Mouse (Mus musculus): ENCODE results near the gene Smyd4. TPM values are rescaled to one million over a fixed set of nuclear protein-coding genes. Genes with fewer than 3 reads are reported as not detected.

Gene Smyd4
- polyA plus RNA-seq, 1 experiment: 5.2 TPM

- DNase-seq: no peak
- TF ChIP-seq CTCF (IDR thresholded peaks at IDR 0.05; ENCODE audit: insufficient read depth, low read length) (no peak), POLR2A (IDR thresholded peaks at IDR 0.05; ENCODE audit: borderline replicate concordance, extremely low read depth, low read depth, low read length) (no peak)
- 87% methylated on average over 3 of the region's 3 CpGs for WGBS
- H3K4me1 ChIP-seq (ENCODE audit: control insufficient read depth, insufficient read depth, low read length): no peaks in the 10 kb centered on the region
- H3K4me3 ChIP-seq (replicated peaks; ENCODE audit: extremely low read depth, low read depth, low read length): no peak overlapping the region
These were observed 91.7 kb downstream of the Smyd4 start for GRCm38 (mm10) chr11:75439951-75440350.

- Histone ChIP-seq H3K4me3 (replicated peaks; ENCODE audit: extremely low read depth, low read depth, low read length) (no peak overlapping the region), H3K4me1 (ENCODE audit: control insufficient read depth, insufficient read depth, low read length) (no peaks in the 10 kb centered on the region)
- WGBS: 81% methylated on average over 7 of the region's 7 CpGs
- no peak for DNase-seq
- no peak for TF ChIP-seq CTCF (IDR thresholded peaks at IDR 0.05; ENCODE audit: insufficient read depth, low read length)
- TF ChIP-seq POLR2A (IDR thresholded peaks at IDR 0.05; ENCODE audit: borderline replicate concordance, extremely low read depth, low read depth, low read length): no peak
These were observed 92.8 kb downstream of the Smyd4 start for GRCm38 (mm10) chr11:75441034-75441433.

- DNase-seq: no peak
- no peaks in the 10 kb centered on the region for H3K4me1 ChIP-seq (ENCODE audit: control insufficient read depth, insufficient read depth, low read length)
- TF ChIP-seq POLR2A (IDR thresholded peaks at IDR 0.05; ENCODE audit: borderline replicate concordance, extremely low read depth, low read depth, low read length): no peak
- H3K4me3 ChIP-seq (replicated peaks; ENCODE audit: extremely low read depth, low read depth, low read length): no peak overlapping the region
- 77% methylated on average over 16 of the region's 16 CpGs for WGBS
These were observed 93.4 kb downstream of the Smyd4 start for GRCm38 (mm10) chr11:75441601-75442000.

DNA sequence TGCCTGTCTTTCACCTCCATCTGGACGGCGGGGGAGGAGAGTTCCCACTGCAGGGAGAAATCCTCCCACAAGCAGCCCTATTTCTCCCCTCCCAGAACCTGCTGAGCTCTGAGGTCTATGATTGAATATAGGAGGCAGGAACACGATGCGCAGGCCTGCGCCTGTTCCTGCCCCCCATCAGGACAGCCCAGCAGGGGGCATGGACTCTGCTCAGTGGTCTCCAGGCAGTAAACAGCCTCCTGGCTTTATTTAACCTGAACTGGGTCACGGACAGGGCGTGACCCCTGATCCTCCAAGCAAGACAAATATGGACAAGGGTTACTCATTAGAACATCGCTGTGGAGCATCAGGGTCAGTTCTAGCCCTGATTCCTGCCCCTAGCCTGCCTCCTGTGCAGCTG, 95.5 kb downstream of the Smyd4 start:
- WGBS: 78% methylated on average over 8 of the region's 8 CpGs

DNA sequence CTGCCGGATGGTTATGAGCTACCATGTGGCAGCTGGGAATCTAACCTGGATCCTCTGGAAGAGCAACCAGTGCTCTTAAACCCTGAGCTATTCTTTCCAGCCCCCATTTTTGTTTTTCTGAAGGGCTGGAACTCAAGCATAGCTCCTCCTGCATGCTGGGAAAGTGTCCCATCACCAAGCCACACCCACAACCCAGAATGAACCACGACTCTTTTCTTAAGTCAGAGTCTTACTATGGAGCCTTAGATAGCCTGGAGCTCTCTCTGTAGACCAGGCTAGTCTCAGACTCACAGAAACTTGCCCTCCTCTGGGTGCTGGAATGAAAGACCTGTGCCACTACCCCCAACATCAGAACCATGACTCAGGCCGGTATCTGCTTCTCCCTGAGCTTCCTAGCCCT, 100.3 kb downstream of the Smyd4 start:
- WGBS: 63% methylated on average over 3 of the region's 3 CpGs
- no peak for DNase-seq
- H3K4me1 ChIP-seq (ENCODE audit: control insufficient read depth, insufficient read depth, low read length): peaks cover 6% of the 10 kb centered on the region
- H3K4me3 ChIP-seq (replicated peaks; ENCODE audit: extremely low read depth, low read depth, low read length): no peak overlapping the region
- TF ChIP-seq POLR2A (IDR thresholded peaks at IDR 0.05; ENCODE audit: borderline replicate concordance, extremely low read depth, low read depth, low read length) (no peak), CTCF (IDR thresholded peaks at IDR 0.05; ENCODE audit: insufficient read depth, low read length) (no peak)

More for the DNA sequence above, 95.5 kb downstream of the Smyd4 start:
- TF ChIP-seq CTCF (IDR thresholded peaks at IDR 0.05; ENCODE audit: insufficient read depth, low read length): no peak
- no peak for TF ChIP-seq POLR2A (IDR thresholded peaks at IDR 0.05; ENCODE audit: borderline replicate concordance, extremely low read depth, low read depth, low read length)
- Histone ChIP-seq H3K4me1 (ENCODE audit: control insufficient read depth, insufficient read depth, low read length) (no peaks in the 10 kb centered on the region), H3K4me3 (replicated peaks; ENCODE audit: extremely low read depth, low read depth, low read length) (no peak overlapping the region)
- DNase-seq: no peak

DNA sequence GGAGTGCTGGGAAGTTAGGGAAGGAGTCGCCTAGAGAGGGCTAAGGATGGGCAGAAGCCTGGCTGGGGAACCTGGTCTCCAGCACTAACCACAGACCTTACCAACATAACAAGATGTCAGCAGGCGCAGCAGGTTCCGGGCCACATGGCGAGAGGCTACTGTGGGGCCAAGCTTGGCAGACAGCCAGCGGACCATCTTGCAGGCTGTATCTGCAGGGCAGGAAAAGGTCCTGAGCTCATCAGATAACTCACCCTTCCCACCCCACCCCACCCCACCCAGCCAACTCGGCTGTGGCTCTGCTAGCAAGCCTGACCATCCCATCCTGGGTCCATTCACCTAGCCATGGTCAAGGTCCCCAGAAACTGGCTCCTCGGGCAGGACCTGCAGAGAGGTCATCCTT, 101.5 kb downstream of the Smyd4 start:
- 68% methylated on average over 7 of the region's 7 CpGs for WGBS
- TF ChIP-seq CTCF (IDR thresholded peaks at IDR 0.05; ENCODE audit: insufficient read depth, low read length) (no peak), POLR2A (IDR thresholded peaks at IDR 0.05; ENCODE audit: borderline replicate concordance, extremely low read depth, low read depth, low read length) (no peak)
- Histone ChIP-seq H3K4me3 (replicated peaks; ENCODE audit: extremely low read depth, low read depth, low read length) (no peak overlapping the region), H3K4me1 (ENCODE audit: control insufficient read depth, insufficient read depth, low read length) (peaks cover 11% of the 10 kb centered on the region)
- no peak for DNase-seq

DNA sequence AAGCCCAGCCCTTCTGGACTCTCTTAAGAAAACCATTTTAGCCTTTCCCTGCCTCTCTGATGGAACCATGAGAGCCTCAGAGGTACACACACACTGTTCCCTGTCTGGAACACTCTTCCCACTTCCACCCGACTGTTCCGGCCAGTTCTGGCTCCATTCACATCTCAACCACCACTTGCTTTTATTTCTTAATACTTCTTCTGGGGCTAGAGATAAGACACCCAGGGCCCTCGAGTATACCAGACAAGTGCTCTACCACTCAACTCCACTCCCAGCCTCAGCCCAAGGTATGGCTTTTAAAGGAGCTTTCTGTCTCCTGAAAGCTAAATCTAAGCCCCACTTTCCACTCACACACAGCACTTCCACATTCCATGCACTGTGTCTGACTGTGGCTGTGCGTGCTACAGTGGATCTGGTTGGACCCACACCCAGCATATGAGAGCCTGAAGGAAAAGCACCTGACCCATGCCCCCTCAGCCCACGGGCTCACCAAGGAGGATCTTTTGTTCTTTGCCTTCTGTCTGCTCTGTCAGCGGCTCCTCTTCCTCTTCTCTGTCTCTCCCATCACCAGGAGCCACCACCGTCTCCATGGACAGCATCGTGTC, 102.2 kb downstream of the Smyd4 start:
- no peak for DNase-seq
- peaks cover 14% of the 10 kb centered on the region for H3K4me1 ChIP-seq (ENCODE audit: control insufficient read depth, insufficient read depth, low read length)
- WGBS: 70% methylated on average over 8 of the region's 8 CpGs
- TF ChIP-seq POLR2A (IDR thresholded peaks at IDR 0.05; ENCODE audit: borderline replicate concordance, extremely low read depth, low read depth, low read length) (no peak), CTCF (IDR thresholded peaks at IDR 0.05; ENCODE audit: insufficient read depth, low read length) (no peak)
- peak overlapping the region; percentile 8 for H3K4me3 ChIP-seq (replicated peaks; ENCODE audit: extremely low read depth, low read depth, low read length)

DNA sequence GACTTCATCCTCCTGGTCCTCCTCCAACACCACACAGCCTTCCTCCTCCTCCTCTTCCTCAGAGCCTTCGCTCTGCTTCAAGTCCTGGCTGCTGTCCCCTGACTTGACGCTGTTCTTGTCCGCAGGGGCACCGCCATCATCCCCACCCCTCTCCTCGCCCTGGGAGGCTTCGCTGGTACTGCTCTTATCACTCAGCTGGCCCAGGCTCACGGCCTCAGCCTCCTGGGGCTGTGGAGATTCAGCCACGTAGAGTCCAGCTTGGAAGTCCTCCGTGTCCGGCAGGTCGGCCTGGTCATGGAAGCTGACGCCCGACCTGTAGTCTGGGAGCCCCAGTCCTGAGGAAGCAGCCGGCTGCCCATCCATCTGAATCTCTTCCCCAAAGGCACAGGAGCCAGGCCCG, 102.7 kb downstream of the Smyd4 start:
- Histone ChIP-seq H3K4me1 (ENCODE audit: control insufficient read depth, insufficient read depth, low read length) (peaks cover 14% of the 10 kb centered on the region), H3K4me3 (replicated peaks; ENCODE audit: extremely low read depth, low read depth, low read length) (peak overlapping the region; percentile 8)
- no peak for DNase-seq
- WGBS: 83% methylated on average over 15 of the region's 15 CpGs
- no peak for TF ChIP-seq POLR2A (IDR thresholded peaks at IDR 0.05; ENCODE audit: borderline replicate concordance, extremely low read depth, low read depth, low read length)
- no peak for TF ChIP-seq CTCF (IDR thresholded peaks at IDR 0.05; ENCODE audit: insufficient read depth, low read length)

- H3K4me1 ChIP-seq (ENCODE audit: control insufficient read depth, insufficient read depth, low read length): peaks cover 14% of the 10 kb centered on the region
- no peak for TF ChIP-seq POLR2A (IDR thresholded peaks at IDR 0.05; ENCODE audit: borderline replicate concordance, extremely low read depth, low read depth, low read length)
- no peak for TF ChIP-seq CTCF (IDR thresholded peaks at IDR 0.05; ENCODE audit: insufficient read depth, low read length)
- DNase-seq: no peak
- H3K4me3 ChIP-seq (replicated peaks; ENCODE audit: extremely low read depth, low read depth, low read length): no peak overlapping the region
- WGBS: 88% methylated on average over 8 of the region's 8 CpGs
These were observed 103.8 kb downstream of the Smyd4 start for GRCm38 (mm10) chr11:75452081-75452480.

DNA sequence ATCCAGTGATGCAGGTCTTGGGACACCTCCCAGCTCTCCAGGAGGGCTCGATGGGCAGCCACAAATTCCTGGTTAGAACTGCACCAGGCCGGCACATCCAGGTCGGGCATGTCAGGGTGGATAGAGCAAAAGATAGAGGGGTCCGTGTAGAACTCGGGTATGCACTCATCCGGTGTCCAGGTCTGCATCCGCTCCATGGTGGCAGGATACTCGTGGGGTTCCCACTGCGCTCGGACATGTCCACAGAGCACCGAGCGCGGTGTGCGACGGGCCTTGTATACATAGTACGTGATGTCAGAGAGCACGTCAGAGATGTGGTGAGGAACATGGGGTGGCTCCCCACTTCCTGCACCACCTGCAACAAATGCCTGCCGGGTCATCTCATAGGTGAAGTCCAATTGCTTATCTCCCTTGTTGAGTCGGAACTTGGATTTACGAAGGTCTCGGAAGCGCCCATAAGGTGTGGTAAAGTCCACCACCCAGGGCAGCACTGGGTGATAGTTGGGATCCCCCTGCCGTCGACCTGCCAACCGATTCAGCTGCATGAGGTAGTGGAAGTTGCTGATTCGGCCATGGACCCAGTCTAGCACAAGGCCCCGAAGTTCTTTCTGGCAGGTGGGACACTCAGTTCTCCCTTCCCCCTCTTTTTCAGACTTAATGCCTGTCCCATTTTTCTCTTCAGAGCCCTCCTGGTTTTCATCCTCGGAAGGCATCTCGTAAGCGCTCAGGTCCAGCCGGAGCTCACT, 104.8 kb downstream of the Smyd4 start:
- H3K4me3 ChIP-seq (replicated peaks; ENCODE audit: extremely low read depth, low read depth, low read length): no peak overlapping the region

More for the DNA sequence above, 104.8 kb downstream of the Smyd4 start:
- peaks cover 14% of the 10 kb centered on the region for H3K4me1 ChIP-seq (ENCODE audit: control insufficient read depth, insufficient read depth, low read length)
- TF ChIP-seq CTCF (IDR thresholded peaks at IDR 0.05; ENCODE audit: insufficient read depth, low read length) (no peak), POLR2A (IDR thresholded peaks at IDR 0.05; ENCODE audit: borderline replicate concordance, extremely low read depth, low read depth, low read length) (no peak)
- no peak for DNase-seq
- WGBS: 92% methylated on average over 31 of the region's 31 CpGs
